Mouse (Mus musculus): ENCODE measurements around the gene Tceanc. TPM values are rescaled to one million over a fixed set of nuclear protein-coding genes. Genes with fewer than 3 reads are reported as not detected.

Gene Tceanc
- total RNA-seq, 2 experiments from 2014 or later: 1.9 to 4.3 TPM

DNA sequence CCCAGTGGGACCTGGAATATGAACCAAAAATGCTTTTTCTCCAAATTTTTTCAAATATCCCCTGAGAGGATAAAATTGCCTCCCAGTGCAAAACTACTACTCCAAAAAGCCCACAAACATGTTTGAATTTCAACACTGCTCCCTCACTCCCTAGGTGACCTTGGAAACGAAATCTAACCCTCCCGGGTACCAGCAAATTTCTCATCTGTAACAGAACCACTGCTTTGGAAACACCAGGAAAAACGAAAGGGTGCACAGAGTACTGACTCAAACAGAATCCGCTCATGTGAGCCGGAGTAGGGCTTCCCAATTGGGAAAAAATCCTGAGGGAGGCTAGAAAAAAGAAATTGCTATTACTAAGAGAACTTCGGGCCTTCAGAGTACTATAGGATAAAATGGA lies 41.0 kb downstream of the Tceanc start:
- intact Hi-C loops (cut with DNase I): no loop called here
- H3K27ac ChIP-seq: peak overlapping the region; percentile 92
- no peak for DNase-seq
- peak overlapping the region; percentile 86 for H3K4me3 ChIP-seq
- TF ChIP-seq CTCF (IDR thresholded peaks at IDR 0.05): no peak

DNA sequence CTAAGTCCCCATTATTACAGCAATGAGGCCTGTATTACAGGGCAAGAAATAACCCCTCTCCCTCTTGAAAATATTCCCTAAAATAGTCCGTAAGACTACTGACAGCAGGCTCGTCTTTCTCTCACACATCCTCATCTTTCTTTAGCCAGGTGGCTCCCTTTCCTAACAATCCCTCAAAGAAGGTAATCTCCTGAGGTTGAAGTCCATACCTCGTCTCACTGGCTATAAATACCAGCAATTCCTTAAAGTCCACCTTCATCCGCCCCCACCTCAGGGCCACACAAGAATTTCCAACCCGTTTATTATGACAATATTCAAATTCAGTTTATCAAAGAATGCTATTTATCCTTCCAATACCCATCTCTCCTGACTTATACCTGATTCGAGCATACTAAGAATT lies 45.8 kb downstream of the Tceanc start:
- intact Hi-C loops (cut with DNase I): no loop called here
- no peak for DNase-seq
- TF ChIP-seq CTCF (IDR thresholded peaks at IDR 0.05): no peak
- Histone ChIP-seq H3K27ac (no peak overlapping the region), H3K4me3 (no peak overlapping the region)

DNA sequence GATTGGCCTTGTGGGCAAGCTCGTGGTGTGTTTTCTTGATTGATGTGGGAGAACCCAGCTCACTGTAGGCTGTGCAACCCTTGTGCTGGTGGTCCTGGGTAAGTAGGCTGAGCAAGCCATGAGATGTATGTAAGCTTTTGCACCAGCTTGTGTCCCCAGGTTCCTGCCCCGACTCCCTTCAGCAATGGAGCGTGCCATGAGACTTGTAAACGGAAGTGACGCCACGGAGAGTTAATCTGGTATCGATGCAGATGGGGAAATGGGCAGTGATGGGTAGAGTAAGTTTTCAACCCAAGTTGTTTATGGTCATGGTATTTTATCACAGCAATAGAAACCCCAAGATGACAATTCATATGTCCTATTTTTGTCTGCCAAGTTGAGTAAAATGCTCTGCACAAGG lies 50.0 kb downstream of the Tceanc start:
- Histone ChIP-seq H3K4me3 (no peak overlapping the region), H3K27ac (no peak overlapping the region)
- intact Hi-C loops (cut with DNase I): no loop called here
- DNase-seq: no peak
- no peak for TF ChIP-seq CTCF (IDR thresholded peaks at IDR 0.05)

DNA sequence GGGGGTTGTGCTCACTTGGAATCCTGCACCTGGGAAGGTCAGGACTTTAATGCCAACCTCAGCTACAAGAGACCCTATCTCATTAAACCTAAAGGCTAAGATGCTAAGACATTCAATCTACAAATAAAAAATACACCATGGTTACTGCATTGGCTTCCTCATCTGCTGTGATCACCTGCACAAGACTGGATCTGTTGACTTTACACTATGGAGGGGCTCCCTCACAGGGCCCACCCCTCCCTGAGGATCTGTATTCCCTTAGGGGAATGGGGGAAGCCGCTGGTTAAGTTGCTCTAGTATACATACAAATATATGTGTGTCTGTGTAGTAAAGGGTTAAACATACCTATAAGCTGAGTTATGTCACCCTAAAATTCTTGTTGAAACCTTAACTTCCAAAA lies 62.8 kb downstream of the Tceanc start:
- intact Hi-C loops (cut with DNase I): no loop called here
- no peak for DNase-seq
- no peak overlapping the region for H3K27ac ChIP-seq
- H3K4me3 ChIP-seq: no peak overlapping the region
- no peak for TF ChIP-seq CTCF (IDR thresholded peaks at IDR 0.05)

DNA sequence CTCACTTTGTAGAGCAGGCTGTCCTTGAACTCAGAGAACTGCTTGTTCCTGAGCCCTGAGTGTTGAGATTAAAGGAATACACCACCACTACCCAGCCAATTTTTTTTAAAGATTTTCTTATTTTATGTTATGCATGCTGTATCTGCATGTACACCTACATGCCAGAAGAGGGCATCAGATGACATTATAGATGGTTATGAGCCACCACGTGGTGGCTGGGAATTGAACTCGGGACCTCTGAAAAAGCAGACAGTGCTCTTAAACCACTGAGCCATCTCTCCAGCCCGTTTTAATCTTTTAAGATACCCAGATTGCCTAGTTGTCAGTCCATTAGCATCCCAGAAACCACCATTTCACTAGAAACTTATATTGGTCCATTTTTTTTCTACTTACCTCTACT lies 64.0 kb downstream of the Tceanc start:
- intact Hi-C loops (cut with DNase I): no loop called here
- Histone ChIP-seq H3K4me3 (no peak overlapping the region), H3K27ac (no peak overlapping the region)
- no peak for DNase-seq
- peak; percentile 6; the same call in 1 of the 2 replicates for TF ChIP-seq CTCF (IDR thresholded peaks at IDR 0.05)

DNA sequence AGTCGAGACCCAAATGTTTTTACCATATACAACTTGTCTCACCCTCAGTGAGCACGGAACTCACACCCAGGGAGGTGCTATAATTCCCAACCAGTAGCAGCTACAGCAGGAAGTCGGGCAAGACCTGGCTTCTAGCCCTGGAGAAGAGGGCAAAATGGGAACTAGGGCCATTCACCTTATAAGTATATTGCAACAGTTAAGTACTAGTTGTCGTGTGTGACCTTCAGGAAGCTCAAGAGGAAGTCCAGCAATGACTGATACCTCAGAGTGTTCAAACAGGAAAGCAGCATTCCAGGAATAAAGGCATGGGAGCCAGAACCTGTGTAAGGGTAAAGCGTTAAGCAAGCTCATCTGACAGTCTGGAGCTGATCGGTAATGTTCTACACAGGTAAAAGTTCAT lies 64.8 kb downstream of the Tceanc start:
- Histone ChIP-seq H3K4me3 (no peak overlapping the region), H3K27ac (peak overlapping the region; percentile 48; the same call in 1 of the 2 replicates)
- TF ChIP-seq CTCF (IDR thresholded peaks at IDR 0.05): no peak
- DNase-seq: no peak
- intact Hi-C loops (cut with DNase I): no loop called here

Other genes with a start within 250 kb of the Tceanc start
- 10 to 100 TPM; 19.2 to 20.0 TPM for gene Trappc2, start 78.0 kb downstream of the Tceanc start, total RNA-seq (2021)
- 1 to 10 TPM; 4.6 to 6.2 TPM for gene Ofd1, start 77.9 kb downstream of the Tceanc start, total RNA-seq (2021)
- 10 to 100 TPM; 18.6 to 20.0 TPM for gene Rab9, start 38.7 kb downstream of the Tceanc start, total RNA-seq (2021)
- gene Egfl6, start 67.2 kb upstream of the Tceanc start, total RNA-seq (2021): under 1 TPM; 0.08 to 0.92 TPM

Data from gastrocnemius, adult 2 months (tissue).